Mouse (Mus musculus): Measurements from ENCODE around the gene Golga7b. TPM values are rescaled to one million over a fixed set of nuclear protein-coding genes. Genes with fewer than 3 reads are reported as not detected.

Gene Golga7b
- 3.0 and 3.2 TPM in 2 replicates for polyA plus RNA-seq (2014; fragmentation: Nextera tagmentation; extraction: Ambion mirVana)

DNA sequence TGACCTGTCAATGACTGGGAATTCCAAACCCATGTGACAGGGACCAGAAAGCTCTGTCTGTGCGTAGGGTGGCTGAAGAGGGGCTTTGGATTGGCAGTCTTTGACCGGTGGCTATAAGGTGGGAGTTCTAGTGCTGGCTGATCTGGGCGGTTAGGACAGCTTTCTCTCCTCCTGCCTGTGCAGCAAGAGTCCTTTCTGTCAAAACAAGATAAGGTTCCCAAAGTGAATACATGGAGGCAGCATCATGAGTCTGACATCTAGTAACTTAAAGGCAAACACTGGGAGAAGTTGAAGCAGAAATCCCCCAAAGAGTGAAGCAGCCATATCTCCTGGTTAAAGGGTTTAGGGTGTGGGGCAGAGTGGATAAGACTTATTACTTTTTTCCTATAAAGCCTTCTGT, at the start of gene Golga7b:
Gene Golga7b (plus strand): TSS at position 56 of the 400 bp plus-strand sequence.
- no peak within 1 kb of the TSS for H3K27ac ChIP-seq (replicated peaks; ENCODE audit: low read depth, low read length)
- DNase-seq (ENCODE audit: low spot score) (no peak), ATAC-seq (ENCODE audit: low read depth) (no peak)
- H3K4me1 ChIP-seq (ENCODE audit: control insufficient read depth, insufficient read depth, low read length), result no peaks in the 10 kb centered on the region
- H3K9ac ChIP-seq (ENCODE audit: low read depth, low read length), result no peak within 1 kb of the TSS
- no peaks in the 10 kb centered on the region for H3K36me3 ChIP-seq (ENCODE audit: control insufficient read depth, insufficient read depth, low read length)
- no peak within 1 kb of the TSS for H3K4me3 ChIP-seq (ENCODE audit: low read depth, low read length)
- WGBS, result 77% methylated on average over 3 of the region's 3 CpGs
- no peaks in the 10 kb centered on the region for H3K27me3 ChIP-seq (replicated peaks; ENCODE audit: control insufficient read depth, insufficient read depth, low read length)
- no peak within 1 kb of the TSS for H3K4me2 ChIP-seq (ENCODE audit: low read depth, low read length)
- H3K9me3 ChIP-seq (ENCODE audit: control insufficient read depth, low read length), result no peaks in the 10 kb centered on the region

DNA sequence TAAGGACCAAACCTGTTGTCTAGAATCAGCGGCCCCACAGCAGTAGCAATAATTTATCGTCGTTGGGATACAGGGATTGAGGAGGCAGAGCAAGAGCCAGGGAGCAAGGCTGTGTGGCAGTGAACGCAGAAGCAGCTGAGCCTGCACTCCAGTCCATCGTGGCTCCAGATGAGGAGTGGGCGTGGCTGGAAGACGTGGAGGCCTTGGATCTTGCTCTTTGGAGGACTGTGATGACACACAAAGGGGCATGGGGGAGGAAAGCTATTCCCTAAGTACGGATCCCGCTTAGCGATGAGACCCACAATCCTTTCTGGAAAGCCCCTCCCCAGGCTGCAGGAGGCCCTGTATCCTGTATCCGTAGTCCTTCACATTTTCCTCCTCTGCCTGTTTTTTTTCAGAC, 49.3 kb upstream of the Golga7b start:
- Histone ChIP-seq H3K27me3 (replicated peaks; ENCODE audit: control insufficient read depth, insufficient read depth, low read length) (peaks cover 49% of the 10 kb centered on the region), H3K4me1 (ENCODE audit: control insufficient read depth, insufficient read depth, low read length) (0 out of 2 replicates have a peak, but pooled peaks cover 8% of the 10 kb centered on the region)

DNA sequence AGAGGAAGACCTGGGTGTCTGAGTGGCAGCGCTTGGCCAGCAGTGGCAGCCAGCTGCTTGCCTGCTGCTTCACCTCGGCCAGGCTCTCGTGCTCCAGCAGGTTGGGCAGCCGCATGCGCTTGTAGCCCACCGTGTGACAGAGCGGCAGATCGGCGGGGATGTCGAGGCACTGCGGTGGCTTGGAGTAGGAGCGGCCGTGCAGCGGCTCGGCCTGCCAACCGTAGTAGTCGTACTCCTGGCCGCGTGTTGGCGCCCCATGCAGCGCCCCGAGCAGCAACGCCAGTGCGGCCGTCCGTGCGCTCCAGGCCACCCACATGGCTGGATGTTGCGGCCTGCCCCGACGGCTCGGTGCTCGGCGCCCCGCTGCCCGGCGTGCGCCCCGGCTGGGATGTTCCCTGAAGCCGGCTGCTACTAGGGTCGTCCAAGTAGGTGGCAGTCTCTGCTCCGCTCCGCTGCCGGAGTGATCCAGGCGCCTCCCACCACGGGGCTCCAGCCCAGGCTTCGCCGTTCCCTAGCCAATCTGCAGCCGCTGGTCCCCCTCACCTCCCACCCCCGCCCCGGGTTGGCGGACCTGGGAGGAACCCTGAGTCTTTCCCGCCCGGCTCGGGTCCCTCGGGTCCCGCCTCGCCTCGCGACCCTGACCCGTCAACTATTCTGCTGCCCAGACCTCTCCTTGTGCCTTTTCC, 45.5 kb upstream of the Golga7b start, which contains the start of gene Sfrp5:
Gene Sfrp5 (minus strand): TSS at position 557 of the 686 bp plus-strand sequence.
- Histone ChIP-seq H3K4me1 (ENCODE audit: control insufficient read depth, insufficient read depth, low read length) (peaks cover 14% of the 10 kb centered on the region; the same call in 1 of the 2 replicates), H3K4me2 (ENCODE audit: low read depth, low read length) (peak within 1 kb of the TSS; percentile 55), H3K4me3 (ENCODE audit: low read depth, low read length) (peak within 1 kb of the TSS; percentile 35), H3K27me3 (replicated peaks; ENCODE audit: control insufficient read depth, insufficient read depth, low read length) (peaks cover 62% of the 10 kb centered on the region), H3K9me3 (ENCODE audit: control insufficient read depth, low read length) (no peaks in the 10 kb centered on the region), H3K9ac (ENCODE audit: low read depth, low read length) (peak within 1 kb of the TSS; percentile 30; the same call in 1 of the 2 replicates), H3K27ac (replicated peaks; ENCODE audit: low read depth, low read length) (no peak within 1 kb of the TSS), H3K36me3 (ENCODE audit: control insufficient read depth, insufficient read depth, low read length) (no peaks in the 10 kb centered on the region)
- 1% methylated on average over 30 of the region's 60 CpGs for WGBS
- no peak for DNase-seq (ENCODE audit: low spot score)
- ATAC-seq (ENCODE audit: low read depth), result peak; percentile 27; the same call in 1 of the 2 replicates

More for the DNA sequence above, 49.3 kb upstream of the Golga7b start:
- H3K36me3 ChIP-seq (ENCODE audit: control insufficient read depth, insufficient read depth, low read length), result no peaks in the 10 kb centered on the region
- ATAC-seq (ENCODE audit: low read depth) (no peak), DNase-seq (ENCODE audit: low spot score) (no peak)
- H3K9me3 ChIP-seq (ENCODE audit: control insufficient read depth, low read length), result no peaks in the 10 kb centered on the region
- H3K9ac ChIP-seq (ENCODE audit: low read depth, low read length), result no peak overlapping the region
- H3K4me3 ChIP-seq (ENCODE audit: low read depth, low read length), result no peak overlapping the region
- 37% methylated on average over 11 of the region's 11 CpGs for WGBS
- H3K4me2 ChIP-seq (ENCODE audit: low read depth, low read length), result no peak overlapping the region
- H3K27ac ChIP-seq (replicated peaks; ENCODE audit: low read depth, low read length), result no peak overlapping the region

DNA sequence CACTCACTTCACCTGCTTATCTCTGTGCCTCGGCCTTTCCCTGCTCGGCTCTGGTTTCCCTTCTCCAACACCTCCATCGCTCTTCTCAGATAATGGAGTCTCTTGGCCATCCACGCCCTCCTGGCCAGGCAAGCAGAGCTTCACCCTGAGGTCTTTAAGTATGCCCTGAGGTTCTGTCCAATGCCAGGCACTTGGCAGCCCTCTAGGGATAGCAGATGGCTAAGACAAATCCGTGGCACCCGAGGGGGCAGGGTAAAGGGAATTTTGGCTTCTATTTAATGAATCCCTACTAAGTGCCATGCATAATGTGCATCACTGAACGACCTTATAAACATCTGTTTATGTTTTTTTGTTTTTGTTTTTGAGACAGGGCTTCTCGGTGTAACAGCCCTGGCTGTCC, 44.9 kb upstream of the Golga7b start:
- peaks cover 14% of the 10 kb centered on the region; the same call in 1 of the 2 replicates for H3K4me1 ChIP-seq (ENCODE audit: control insufficient read depth, insufficient read depth, low read length)
- no peak overlapping the region for H3K27ac ChIP-seq (replicated peaks; ENCODE audit: low read depth, low read length)
- WGBS, result 43% methylated on average over 8 of the region's 8 CpGs
- ATAC-seq (ENCODE audit: low read depth) (no peak), DNase-seq (ENCODE audit: low spot score) (no peak)
- H3K9me3 ChIP-seq (ENCODE audit: control insufficient read depth, low read length), result no peaks in the 10 kb centered on the region
- H3K27me3 ChIP-seq (replicated peaks; ENCODE audit: control insufficient read depth, insufficient read depth, low read length), result peaks cover 61% of the 10 kb centered on the region
- peak overlapping the region; percentile 35; the same call in 1 of the 2 replicates for H3K4me3 ChIP-seq (ENCODE audit: low read depth, low read length)
- peak overlapping the region; percentile 55 for H3K4me2 ChIP-seq (ENCODE audit: low read depth, low read length)
- H3K9ac ChIP-seq (ENCODE audit: low read depth, low read length), result 0 out of 2 replicates have a peak overlapping the region, but pooled peaks have one; percentile 30
- H3K36me3 ChIP-seq (ENCODE audit: control insufficient read depth, insufficient read depth, low read length), result no peaks in the 10 kb centered on the region

DNA sequence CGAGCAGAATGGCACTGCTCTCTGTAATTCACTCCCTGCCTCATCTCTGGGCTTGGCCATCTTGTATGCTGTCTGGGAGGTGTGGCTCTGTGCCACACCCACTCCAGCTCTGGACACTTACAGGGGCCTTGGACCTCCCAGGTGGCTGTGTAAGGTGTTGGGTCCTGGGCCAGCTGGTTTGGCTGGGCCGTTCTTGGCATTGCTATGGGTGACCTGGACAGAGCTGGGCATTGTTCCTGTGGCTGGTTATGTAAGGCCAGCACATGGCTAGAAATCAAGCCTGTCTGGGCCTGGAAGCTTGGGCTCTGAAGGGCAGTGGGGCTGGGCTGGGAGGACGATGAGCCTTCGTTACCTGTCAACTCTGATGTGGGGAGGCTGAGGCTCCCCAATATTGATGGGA, 43.1 kb upstream of the Golga7b start:
- WGBS, result 77% methylated on average over 4 of the region's 4 CpGs
- no peak overlapping the region for H3K4me3 ChIP-seq (ENCODE audit: low read depth, low read length)
- no peak for DNase-seq (ENCODE audit: low spot score)
- ATAC-seq (ENCODE audit: low read depth), result no peak
- H3K4me1 ChIP-seq (ENCODE audit: control insufficient read depth, insufficient read depth, low read length), result peaks cover 14% of the 10 kb centered on the region; the same call in 1 of the 2 replicates
- peaks cover 50% of the 10 kb centered on the region for H3K27me3 ChIP-seq (replicated peaks; ENCODE audit: control insufficient read depth, insufficient read depth, low read length)
- H3K9ac ChIP-seq (ENCODE audit: low read depth, low read length), result no peak overlapping the region
- H3K9me3 ChIP-seq (ENCODE audit: control insufficient read depth, low read length), result no peaks in the 10 kb centered on the region
- H3K36me3 ChIP-seq (ENCODE audit: control insufficient read depth, insufficient read depth, low read length), result no peaks in the 10 kb centered on the region
- H3K4me2 ChIP-seq (ENCODE audit: low read depth, low read length), result no peak overlapping the region
- no peak overlapping the region for H3K27ac ChIP-seq (replicated peaks; ENCODE audit: low read depth, low read length)

DNA sequence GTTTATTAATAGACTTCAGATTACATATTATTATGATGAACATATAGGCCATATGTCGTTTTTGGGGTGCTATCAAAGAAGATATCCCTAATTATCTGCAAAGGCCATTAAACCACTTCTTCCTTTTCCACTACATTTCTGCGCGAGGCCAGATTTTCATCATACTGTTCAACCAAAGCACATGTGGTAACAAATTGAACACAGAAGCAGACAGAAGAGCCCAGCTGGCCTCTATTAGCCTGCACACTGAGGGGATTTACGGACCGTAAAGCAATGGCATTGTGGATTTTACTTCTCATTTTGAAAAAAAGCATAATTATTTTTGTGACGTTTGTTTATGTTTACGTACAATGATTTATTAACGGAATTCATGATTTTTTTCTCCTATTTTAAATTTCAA, 42.2 kb upstream of the Golga7b start:
- Histone ChIP-seq H3K27me3 (replicated peaks; ENCODE audit: control insufficient read depth, insufficient read depth, low read length) (peaks cover 41% of the 10 kb centered on the region), H3K4me3 (ENCODE audit: low read depth, low read length) (no peak overlapping the region), H3K27ac (replicated peaks; ENCODE audit: low read depth, low read length) (no peak overlapping the region), H3K36me3 (ENCODE audit: control insufficient read depth, insufficient read depth, low read length) (no peaks in the 10 kb centered on the region), H3K4me2 (ENCODE audit: low read depth, low read length) (no peak overlapping the region), H3K9me3 (ENCODE audit: control insufficient read depth, low read length) (no peaks in the 10 kb centered on the region), H3K4me1 (ENCODE audit: control insufficient read depth, insufficient read depth, low read length) (peaks cover 14% of the 10 kb centered on the region; the same call in 1 of the 2 replicates), H3K9ac (ENCODE audit: low read depth, low read length) (no peak overlapping the region)
- ATAC-seq (ENCODE audit: low read depth), result no peak
- peak; percentile 56 for DNase-seq (ENCODE audit: low spot score)
- WGBS, result 45% methylated on average over 8 of the region's 8 CpGs

DNA sequence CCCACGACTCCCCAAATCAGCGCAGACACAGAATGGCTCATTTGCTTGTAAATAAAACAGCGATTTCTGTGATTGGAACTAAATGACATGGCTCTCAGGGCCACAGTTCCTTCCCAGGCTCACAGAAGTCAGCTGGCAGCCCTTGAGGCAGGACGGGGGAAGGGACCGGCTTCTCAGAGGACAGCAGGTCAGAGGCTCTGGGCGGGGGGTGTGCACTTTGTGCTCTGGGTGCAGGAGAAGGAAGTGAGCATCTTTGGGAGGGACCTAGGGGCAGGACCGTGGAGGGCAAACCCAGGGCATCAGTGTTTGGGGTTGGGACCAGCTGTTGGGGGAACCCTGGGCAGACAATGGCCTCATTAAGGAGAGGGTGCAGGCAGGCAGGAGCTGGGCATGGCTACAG, 37.9 kb upstream of the Golga7b start:
- Histone ChIP-seq H3K4me1 (ENCODE audit: control insufficient read depth, insufficient read depth, low read length) (peaks cover 5% of the 10 kb centered on the region; the same call in 1 of the 2 replicates), H3K4me3 (ENCODE audit: low read depth, low read length) (no peak overlapping the region), H3K4me2 (ENCODE audit: low read depth, low read length) (no peak overlapping the region), H3K27ac (replicated peaks; ENCODE audit: low read depth, low read length) (no peak overlapping the region), H3K27me3 (replicated peaks; ENCODE audit: control insufficient read depth, insufficient read depth, low read length) (no peaks in the 10 kb centered on the region; the same call in 1 of the 2 replicates), H3K36me3 (ENCODE audit: control insufficient read depth, insufficient read depth, low read length) (no peaks in the 10 kb centered on the region), H3K9ac (ENCODE audit: low read depth, low read length) (no peak overlapping the region), H3K9me3 (ENCODE audit: control insufficient read depth, low read length) (no peaks in the 10 kb centered on the region)
- DNase-seq (ENCODE audit: low spot score), result no peak
- WGBS, result 42% methylated on average over 7 of the region's 7 CpGs
- ATAC-seq (ENCODE audit: low read depth), result peak; percentile 53; the same call in 1 of the 2 replicates

DNA sequence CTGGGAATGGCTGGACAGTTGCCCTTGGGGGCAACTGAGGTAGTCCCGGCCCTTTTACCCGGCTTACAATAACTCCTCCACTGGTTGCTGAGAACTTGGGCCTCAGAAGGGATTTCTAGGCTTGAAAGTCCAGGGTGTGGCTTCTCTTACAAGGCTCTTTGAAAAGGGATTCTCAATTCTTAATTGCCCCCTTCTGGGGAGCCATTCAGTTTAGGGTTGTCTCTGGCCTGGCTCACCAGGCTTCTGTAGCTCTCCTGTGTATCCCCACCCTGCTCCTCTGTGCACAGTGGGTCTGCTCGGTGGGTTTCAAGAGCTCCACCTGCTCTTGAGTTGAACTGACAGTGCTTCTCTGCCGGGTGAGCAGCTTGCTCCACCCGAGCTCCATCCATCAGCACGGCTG, 37.4 kb upstream of the Golga7b start:
- DNase-seq (ENCODE audit: low spot score), result no peak
- ATAC-seq (ENCODE audit: low read depth), result no peak
- WGBS, result 38% methylated on average over 6 of the region's 6 CpGs
- Histone ChIP-seq H3K4me3 (ENCODE audit: low read depth, low read length) (no peak overlapping the region), H3K4me2 (ENCODE audit: low read depth, low read length) (no peak overlapping the region), H3K9me3 (ENCODE audit: control insufficient read depth, low read length) (no peaks in the 10 kb centered on the region), H3K4me1 (ENCODE audit: control insufficient read depth, insufficient read depth, low read length) (peaks cover under 1% of the 10 kb centered on the region; the same call in 1 of the 2 replicates), H3K27me3 (replicated peaks; ENCODE audit: control insufficient read depth, insufficient read depth, low read length) (no peaks in the 10 kb centered on the region), H3K27ac (replicated peaks; ENCODE audit: low read depth, low read length) (no peak overlapping the region), H3K9ac (ENCODE audit: low read depth, low read length) (no peak overlapping the region), H3K36me3 (ENCODE audit: control insufficient read depth, insufficient read depth, low read length) (no peaks in the 10 kb centered on the region)

Measured in embryonic facial prominence, embryonic 14.5 days (tissue).